Mouse (Mus musculus): ENCODE measurements around the gene Rbm14. TPM values are rescaled to one million over a fixed set of nuclear protein-coding genes. Genes with fewer than 3 reads are reported as not detected.

Gene Rbm14
- total RNA-seq, 2 experiments from 2014 or later, result 56.1 to 57.2 TPM

DNA sequence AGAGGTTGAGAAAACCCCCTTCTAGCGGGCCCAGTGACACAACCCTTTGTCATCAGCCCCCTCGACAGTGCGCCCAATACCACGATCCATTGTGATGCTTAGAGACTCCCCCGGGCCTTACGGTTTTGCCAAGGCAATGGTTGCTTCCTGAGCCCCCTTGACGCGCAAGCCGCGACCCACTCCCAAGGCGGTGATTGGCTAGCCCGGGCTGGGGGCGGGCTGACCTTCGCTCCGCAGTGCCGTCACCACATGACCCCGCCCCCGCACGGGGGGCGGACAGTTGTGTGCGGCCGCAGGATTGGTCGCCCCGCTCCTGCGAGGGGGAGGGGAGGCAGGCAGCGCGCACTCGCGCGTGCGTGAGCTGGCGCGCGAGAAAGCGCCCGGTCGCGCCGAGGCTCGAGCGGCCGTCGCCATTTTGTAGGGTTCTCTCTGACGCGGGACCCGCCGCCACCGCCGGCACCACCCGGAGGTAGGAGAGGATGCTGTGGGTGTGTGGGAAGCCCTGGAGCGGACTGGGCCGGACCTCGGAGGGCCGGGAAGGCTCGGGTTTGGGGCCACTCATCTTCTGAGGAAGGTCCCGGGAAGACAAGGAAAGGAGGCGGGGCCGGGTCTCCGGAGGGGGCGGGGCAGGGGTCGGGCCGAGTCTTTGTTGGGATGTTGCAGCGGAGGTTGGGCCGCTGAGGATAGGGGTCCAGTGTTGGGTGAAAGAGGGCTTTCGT, 55.1 kb downstream of the Rbm14 start, which contains the start of gene Rbm4b:
Gene Rbm4b (plus strand): TSS at position 305 of the 719 bp plus-strand sequence.
- DNase-seq (ENCODE audit: low spot score in 2 of 2), result peak; percentile 97 to 98

DNA sequence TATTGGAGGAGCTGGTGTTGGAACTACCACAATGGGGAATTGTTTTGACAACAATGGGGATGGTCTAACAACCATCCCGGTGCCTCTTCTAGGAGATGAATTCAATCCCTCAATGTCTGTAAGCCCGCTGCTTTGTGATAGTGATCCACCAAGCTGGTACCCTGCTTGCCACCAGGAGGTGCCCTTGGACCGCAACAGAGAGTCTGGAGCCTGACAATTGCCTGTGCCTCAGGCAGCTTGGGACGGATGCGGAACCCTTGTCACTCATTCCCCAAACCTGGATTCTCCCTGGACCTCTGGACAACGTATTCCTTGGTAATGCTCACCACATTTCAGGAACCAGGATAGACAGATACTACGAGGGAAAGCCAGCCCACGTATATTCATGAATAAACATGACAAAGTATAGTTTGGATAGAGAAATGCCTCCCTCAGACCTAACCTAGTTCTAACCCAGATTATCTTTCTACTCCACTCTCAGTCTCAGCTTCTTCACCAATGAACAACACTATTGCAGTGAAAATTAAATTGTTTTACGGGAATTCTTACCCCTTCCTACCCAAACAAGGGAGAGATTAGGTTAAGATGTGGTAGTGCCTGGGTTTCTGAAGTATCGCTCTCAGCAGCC, 55.8 kb downstream of the Rbm14 start:
- DNase-seq (ENCODE audit: low spot score in 2 of 2), result peak; percentile 90 to 93

Other genes starting within 250 kb of the Rbm14 start
- gene Lrfn4, start 196.0 kb downstream of the Rbm14 start, total RNA-seq (2021), result 10 to 100 TPM; 50.9 to 53.1 TPM
- gene Rce1, start 186.0 kb downstream of the Rbm14 start, total RNA-seq (2021), result 10 to 100 TPM; 16.7 to 18.2 TPM
- 1 to 10 TPM; 1.9 to 2.1 TPM for gene Gm960, start 113.0 kb downstream of the Rbm14 start, total RNA-seq (2021)
- 100 to 1,000 TPM; 663 to 667 TPM for gene Sptbn2, start 100.5 kb downstream of the Rbm14 start, total RNA-seq (2021)
- 10 to 100 TPM; 14.3 to 14.4 TPM for gene Rbm4b, start 55.1 kb downstream of the Rbm14 start, total RNA-seq (2021)
- gene Rbm4, start 17.7 kb downstream of the Rbm14 start, total RNA-seq (2021), result 10 to 100 TPM; 72.9 to 74.7 TPM
- 10 to 100 TPM; 19.9 to 21.4 TPM for gene Gm21992, start within 50 bp of the Rbm14 start, total RNA-seq (2021)
- gene Ccs, start 27.7 kb upstream of the Rbm14 start, total RNA-seq (2021), result 10 to 100 TPM; 42.6 to 43.6 TPM
- gene Ccdc87, start 27.7 kb upstream of the Rbm14 start, total RNA-seq (2021), result 1 to 10 TPM; 2.0 TPM
- gene Ctsf, start 43.5 kb upstream of the Rbm14 start, total RNA-seq (2021), result 100 to 1,000 TPM; 103 to 125 TPM
- gene Actn3, start 66.3 kb upstream of the Rbm14 start, total RNA-seq (2021), result 1 to 10 TPM; 1.1 to 1.7 TPM
- 10 to 100 TPM; 25.9 to 26.8 TPM for gene Zdhhc24, start 67.0 kb upstream of the Rbm14 start, total RNA-seq (2021)
- gene Bbs1, start 95.0 kb upstream of the Rbm14 start, total RNA-seq (2021), result 10 to 100 TPM; 38.4 TPM
- 10 to 100 TPM; 50.2 to 52.0 TPM for gene Dpp3, start 116.7 kb upstream of the Rbm14 start, total RNA-seq (2021)
- gene Peli3, start 131.5 kb upstream of the Rbm14 start, total RNA-seq (2021), result 10 to 100 TPM; 16.3 to 16.8 TPM
- 10 to 100 TPM; 58.9 to 60.7 TPM for gene Mrpl11, start 150.5 kb upstream of the Rbm14 start, total RNA-seq (2021)
- 10 to 100 TPM in 1 of 2 experiments, 1 to 10 TPM in 1; 5.1 to 10.5 TPM for gene Npas4, start 178.7 kb upstream of the Rbm14 start, total RNA-seq (2021)
- gene Slc29a2, start 212.2 kb upstream of the Rbm14 start, total RNA-seq (2021), result 10 to 100 TPM; 16.8 to 17.3 TPM
- gene B4gat1, start 227.2 kb upstream of the Rbm14 start, total RNA-seq (2021), result 100 to 1,000 TPM; 124 to 127 TPM
- 10 to 100 TPM in 1 of 2 experiments, 1 to 10 TPM in 1; 5.9 to 10.6 TPM for gene AC124502.3, start 227.3 kb upstream of the Rbm14 start, total RNA-seq (2021)
- gene Brms1, start 229.7 kb upstream of the Rbm14 start, total RNA-seq (2021), result 10 to 100 TPM; 10.8 to 12.9 TPM
- 10 to 100 TPM; 68.7 to 72.6 TPM for gene Rin1, start 238.8 kb upstream of the Rbm14 start, total RNA-seq (2021)

Data from layer of hippocampus, postnatal 14 days (tissue).